Mouse (Mus musculus) retina, adult 2 months (tissue): ENCODE results near the gene Sdk2.

Source experiments
- DNase-seq: peaks from one replicate; pipeline ENCODE4 v3.0.0-alpha.2; 2012; ENCODE audit warnings: low read depth, low spot score

Gene Sdk2

GRCm38 (mm10) chr11:113740100-113740499 lies 326.7 kb downstream of the Sdk2 start:
- DNase-seq = no peak

GRCm38 (mm10) chr11:113739213-113739612 lies 327.6 kb downstream of the Sdk2 start:
- DNase-seq = no peak

- DNase-seq = no peak
These were observed 328.9 kb downstream of the Sdk2 start for GRCm38 (mm10) chr11:113737912-113738311.

- DNase-seq = no peak
These were observed 329.3 kb downstream of the Sdk2 start for GRCm38 (mm10) chr11:113737553-113737854.

- DNase-seq = no peak
These were observed 329.8 kb downstream of the Sdk2 start for GRCm38 (mm10) chr11:113736848-113737552.

GRCm38 (mm10) chr11:113735151-113735550 lies 331.7 kb downstream of the Sdk2 start:
- no peak for DNase-seq

GRCm38 (mm10) chr11:113733631-113734364 lies 333.0 kb downstream of the Sdk2 start:
- no peak for DNase-seq

GRCm38 (mm10) chr11:113731945-113732612 lies 334.8 kb downstream of the Sdk2 start:
- DNase-seq = no peak

- DNase-seq = no peak
These were observed 336.0 kb downstream of the Sdk2 start for GRCm38 (mm10) chr11:113730879-113731278.

- no peak for DNase-seq
These were observed 336.9 kb downstream of the Sdk2 start for GRCm38 (mm10) chr11:113729917-113730316.

GRCm38 (mm10) chr11:113729239-113729638 lies 337.6 kb downstream of the Sdk2 start:
- DNase-seq = no peak

- DNase-seq = no peak
These were observed 338.9 kb downstream of the Sdk2 start for GRCm38 (mm10) chr11:113727992-113728391.

- DNase-seq = no peak
These were observed 339.6 kb downstream of the Sdk2 start for GRCm38 (mm10) chr11:113726994-113727888.
